Mouse (Mus musculus): ENCODE results near the gene Lamc1. TPM values are rescaled to one million over a fixed set of nuclear protein-coding genes. Genes with fewer than 3 reads are reported as not detected.

Lamc1 gene
- polyA plus RNA-seq, 1 experiment, result 22.8 TPM

GRCm38 (mm10) chr1:153215676-153216075, 116.9 kb downstream of the Lamc1 start:
- no peak overlapping the region for H3K4me3 ChIP-seq (ENCODE audit: low read depth, low read length)
- TF ChIP-seq CTCF (IDR thresholded peaks at IDR 0.05; ENCODE audit: extremely low read depth, insufficient read length, insufficient replicate concordance, low read depth, low read length) (no peak), POLR2A (IDR thresholded peaks at IDR 0.05; ENCODE audit: low read depth, low read length) (no peak)
- 76% methylated on average over 5 of the region's 5 CpGs for WGBS
- no peaks in the 10 kb centered on the region for H3K4me1 ChIP-seq (ENCODE audit: control insufficient read depth, insufficient read depth, insufficient read length, low read length)
- H3K36me3 ChIP-seq (ENCODE audit: control insufficient read depth, insufficient read depth, low read length), result no peaks in the 10 kb centered on the region
- no peaks in the 10 kb centered on the region for H3K27me3 ChIP-seq (ENCODE audit: control insufficient read depth, insufficient read depth, low read length)
- H3K27ac ChIP-seq (ENCODE audit: insufficient read depth, low read depth, low read length), result no peak overlapping the region

- no peaks in the 10 kb centered on the region for H3K36me3 ChIP-seq (ENCODE audit: control insufficient read depth, insufficient read depth, low read length)
- WGBS, result 71% methylated on average over 4 of the region's 4 CpGs
- H3K27ac ChIP-seq (ENCODE audit: insufficient read depth, low read depth, low read length), result no peak overlapping the region
- no peak overlapping the region for H3K4me3 ChIP-seq (ENCODE audit: low read depth, low read length)
- no peaks in the 10 kb centered on the region for H3K4me1 ChIP-seq (ENCODE audit: control insufficient read depth, insufficient read depth, insufficient read length, low read length)
- H3K27me3 ChIP-seq (ENCODE audit: control insufficient read depth, insufficient read depth, low read length), result no peaks in the 10 kb centered on the region
- TF ChIP-seq CTCF (IDR thresholded peaks at IDR 0.05; ENCODE audit: extremely low read depth, insufficient read length, insufficient replicate concordance, low read depth, low read length) (no peak), POLR2A (IDR thresholded peaks at IDR 0.05; ENCODE audit: low read depth, low read length) (no peak)
These were observed 121.6 kb downstream of the Lamc1 start for GRCm38 (mm10) chr1:153210992-153211391.

- WGBS, result 79% methylated on average over 2 of the region's 2 CpGs
- Histone ChIP-seq H3K27me3 (ENCODE audit: control insufficient read depth, insufficient read depth, low read length) (no peaks in the 10 kb centered on the region), H3K4me3 (ENCODE audit: low read depth, low read length) (no peak overlapping the region), H3K27ac (ENCODE audit: insufficient read depth, low read depth, low read length) (no peak overlapping the region), H3K4me1 (ENCODE audit: control insufficient read depth, insufficient read depth, insufficient read length, low read length) (no peaks in the 10 kb centered on the region), H3K36me3 (ENCODE audit: control insufficient read depth, insufficient read depth, low read length) (no peaks in the 10 kb centered on the region)
- TF ChIP-seq CTCF (IDR thresholded peaks at IDR 0.05; ENCODE audit: extremely low read depth, insufficient read length, insufficient replicate concordance, low read depth, low read length) (no peak), POLR2A (IDR thresholded peaks at IDR 0.05; ENCODE audit: low read depth, low read length) (no peak)
These were observed 122.4 kb downstream of the Lamc1 start for GRCm38 (mm10) chr1:153210198-153210597.

GRCm38 (mm10) chr1:153202195-153202594, 130.4 kb downstream of the Lamc1 start:
- Histone ChIP-seq H3K27ac (ENCODE audit: insufficient read depth, low read depth, low read length) (no peak overlapping the region), H3K36me3 (ENCODE audit: control insufficient read depth, insufficient read depth, low read length) (no peaks in the 10 kb centered on the region), H3K4me1 (ENCODE audit: control insufficient read depth, insufficient read depth, insufficient read length, low read length) (0 out of 2 replicates have a peak, but pooled peaks cover 2% of the 10 kb centered on the region), H3K4me3 (ENCODE audit: low read depth, low read length) (no peak overlapping the region), H3K27me3 (ENCODE audit: control insufficient read depth, insufficient read depth, low read length) (no peaks in the 10 kb centered on the region)
- TF ChIP-seq POLR2A (IDR thresholded peaks at IDR 0.05; ENCODE audit: low read depth, low read length) (no peak), CTCF (IDR thresholded peaks at IDR 0.05; ENCODE audit: extremely low read depth, insufficient read length, insufficient replicate concordance, low read depth, low read length) (no peak)
- WGBS, result 63% methylated on average over 8 of the region's 8 CpGs

GRCm38 (mm10) chr1:153201448-153201847, 131.1 kb downstream of the Lamc1 start:
- 79% methylated on average over 14 of the region's 14 CpGs for WGBS
- no peak for TF ChIP-seq CTCF (IDR thresholded peaks at IDR 0.05; ENCODE audit: extremely low read depth, insufficient read length, insufficient replicate concordance, low read depth, low read length)
- no peak for TF ChIP-seq POLR2A (IDR thresholded peaks at IDR 0.05; ENCODE audit: low read depth, low read length)
- Histone ChIP-seq H3K4me3 (ENCODE audit: low read depth, low read length) (no peak overlapping the region), H3K27ac (ENCODE audit: insufficient read depth, low read depth, low read length) (no peak overlapping the region), H3K27me3 (ENCODE audit: control insufficient read depth, insufficient read depth, low read length) (no peaks in the 10 kb centered on the region), H3K36me3 (ENCODE audit: control insufficient read depth, insufficient read depth, low read length) (no peaks in the 10 kb centered on the region), H3K4me1 (ENCODE audit: control insufficient read depth, insufficient read depth, insufficient read length, low read length) (peaks cover 2% of the 10 kb centered on the region; the same call in 1 of the 2 replicates)

GRCm38 (mm10) chr1:153197316-153197850, 135.2 kb downstream of the Lamc1 start:
- 46% methylated on average over 3 of the region's 3 CpGs for WGBS
- no peak overlapping the region for H3K4me3 ChIP-seq (ENCODE audit: low read depth, low read length)
- no peak overlapping the region for H3K27ac ChIP-seq (ENCODE audit: insufficient read depth, low read depth, low read length)
- no peaks in the 10 kb centered on the region for H3K36me3 ChIP-seq (ENCODE audit: control insufficient read depth, insufficient read depth, low read length)
- peaks cover 2% of the 10 kb centered on the region; the same call in 1 of the 2 replicates for H3K4me1 ChIP-seq (ENCODE audit: control insufficient read depth, insufficient read depth, insufficient read length, low read length)
- H3K27me3 ChIP-seq (ENCODE audit: control insufficient read depth, insufficient read depth, low read length), result no peaks in the 10 kb centered on the region
- TF ChIP-seq POLR2A (IDR thresholded peaks at IDR 0.05; ENCODE audit: low read depth, low read length) (no peak), CTCF (IDR thresholded peaks at IDR 0.05; ENCODE audit: extremely low read depth, insufficient read length, insufficient replicate concordance, low read depth, low read length) (no peak)

- WGBS, result 93% methylated on average over 6 of the region's 6 CpGs
These were observed 139.6 kb downstream of the Lamc1 start for GRCm38 (mm10) chr1:153192945-153193344.

More at GRCm38 (mm10) chr1:153192945-153193344, 139.6 kb downstream of the Lamc1 start:
- H3K36me3 ChIP-seq (ENCODE audit: control insufficient read depth, insufficient read depth, low read length), result no peaks in the 10 kb centered on the region
- TF ChIP-seq POLR2A (IDR thresholded peaks at IDR 0.05; ENCODE audit: low read depth, low read length) (no peak), CTCF (IDR thresholded peaks at IDR 0.05; ENCODE audit: extremely low read depth, insufficient read length, insufficient replicate concordance, low read depth, low read length) (no peak)
- no peak overlapping the region for H3K4me3 ChIP-seq (ENCODE audit: low read depth, low read length)
- H3K27me3 ChIP-seq (ENCODE audit: control insufficient read depth, insufficient read depth, low read length), result no peaks in the 10 kb centered on the region
- H3K4me1 ChIP-seq (ENCODE audit: control insufficient read depth, insufficient read depth, insufficient read length, low read length), result peaks cover 2% of the 10 kb centered on the region; the same call in 1 of the 2 replicates
- H3K27ac ChIP-seq (ENCODE audit: insufficient read depth, low read depth, low read length), result no peak overlapping the region

Measured in small intestine, adult 2 months (tissue).